In the genomic region with DNA sequence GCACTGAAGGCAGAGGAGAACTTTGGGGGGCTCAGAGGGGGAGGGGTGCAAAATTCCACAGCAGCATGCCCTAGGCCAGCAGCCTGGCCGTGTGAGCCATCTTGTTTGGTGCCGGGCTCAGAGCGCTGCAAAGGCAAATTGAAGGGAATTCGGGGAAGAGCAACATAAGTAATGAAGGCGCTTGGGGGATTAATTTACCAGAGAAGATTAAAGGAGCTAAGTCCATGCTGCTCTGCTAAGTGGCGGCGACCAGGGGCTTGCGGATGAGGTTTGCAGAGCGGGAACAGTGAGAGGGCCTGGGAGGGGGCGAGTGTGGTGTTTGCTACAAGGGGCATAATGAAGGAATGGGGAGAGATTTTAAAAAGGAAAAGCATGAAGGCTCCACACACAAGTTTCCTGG, we compare ENCODE assay signal across 16 mouse cellular contexts. TPM values are rescaled to one million over a fixed set of nuclear protein-coding genes. Genes with fewer than 3 reads are reported as not detected.
"Had no signal": no experiment of that assay in that cellular context is flagged by ENCODE, and none has a peak within 500 bp of the region (broad histone marks: within the 10 kb centered on the region; RNA-seq: fewer than 3 reads in every experiment).

No protein-coding gene starts in this region.

- H3K4me2 ChIP-seq: kidney, embryonic 15.5 days; limb, embryonic 15.5 days; liver, embryonic 12.5 days; lung, embryonic 14.5 days; neural tube, embryonic 15.5 days; stomach, embryonic 15.5 days had no signal

- ATAC-seq: liver, embryonic 12.5 days had no signal

- DNase-seq: kidney, adult 2 months; kidney, postnatal 14 days; lung, embryonic 14.5 days; lung, postnatal 10 days; lung, postnatal 4 days; right cerebral cortex, postnatal 14 days; thymus, adult 2 months; thymus, postnatal 25 days had no signal

- H3K9ac ChIP-seq: kidney, embryonic 15.5 days; limb, embryonic 15.5 days; liver, embryonic 12.5 days; lung, embryonic 14.5 days; neural tube, embryonic 15.5 days; stomach, embryonic 15.5 days had no signal

- H3K27ac ChIP-seq: kidney, embryonic 15.5 days; left cerebral cortex, adult 2 months; limb, embryonic 15.5 days; liver, embryonic 12.5 days; neural tube, embryonic 15.5 days; stomach, embryonic 15.5 days had no signal

- H3K27me3 ChIP-seq: limb, embryonic 15.5 days; liver, embryonic 12.5 days; stomach, embryonic 15.5 days had no signal

- H3K9me3 ChIP-seq: kidney, embryonic 15.5 days; limb, embryonic 15.5 days; liver, embryonic 12.5 days; neural tube, embryonic 15.5 days; stomach, embryonic 15.5 days had no signal

- H3K4me3 ChIP-seq: kidney, embryonic 15.5 days; left cerebral cortex, adult 2 months; limb, embryonic 15.5 days; liver, embryonic 12.5 days; myocyte; neural tube, embryonic 15.5 days; stomach, embryonic 15.5 days had no signal

RNA-seq across cellular contexts. Expression of gene Cdh22, which starts 44.7 kb away (rescaled TPM):
- polyA plus RNA-seq: liver, embryonic 16.5 days had no signal
